12 mouse cellular contexts compared by ENCODE assay signal in the genomic region with DNA sequence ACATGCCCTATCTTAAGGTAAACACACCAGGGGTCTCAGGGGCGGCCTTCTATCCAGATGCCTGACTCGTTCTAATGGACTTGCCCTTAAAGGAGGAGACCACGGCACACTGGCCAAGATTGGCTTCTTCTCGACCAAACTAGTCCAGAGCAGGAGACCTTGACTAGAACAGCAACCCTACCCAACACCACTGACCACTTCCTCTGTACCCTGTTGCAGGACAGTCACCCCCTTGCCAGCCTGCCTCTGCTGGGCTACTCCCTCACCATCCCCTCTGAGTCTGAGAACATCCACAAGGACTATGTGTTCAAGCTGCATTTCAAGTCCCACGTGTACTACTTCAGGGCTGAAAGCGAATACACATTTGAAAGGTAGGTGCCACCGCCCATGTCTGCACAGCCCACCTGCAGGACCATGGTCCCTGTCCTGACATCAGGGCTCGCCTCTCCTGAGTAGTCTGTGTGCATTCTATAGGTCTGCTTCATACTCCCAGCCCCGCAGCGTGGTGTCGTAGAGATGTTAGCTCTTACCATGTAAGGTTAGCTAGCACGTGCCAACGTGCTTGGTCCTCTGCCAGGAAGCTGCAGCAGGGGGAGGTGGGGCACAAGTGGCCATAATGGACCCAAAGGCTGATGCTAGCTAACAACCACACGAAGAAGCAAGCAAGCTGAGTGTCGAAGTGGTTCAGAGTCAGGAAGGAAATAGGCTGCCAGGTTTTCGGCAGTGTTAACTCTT.
DNase-seq lines count a peak whose midpoint lies in the region; ATAC-seq and TF ChIP-seq lines count a peak whose summit lies in the region.
"Had no signal": no experiment of that assay in that cellular context is flagged by ENCODE, and none has a peak within 500 bp of the region (broad histone marks: within the 10 kb centered on the region; RNA-seq: fewer than 3 reads in every experiment).

No protein-coding gene starts in this region.

- no peak overlapping the region for H3K4me3 ChIP-seq in kidney, adult 2 months (ENCODE audit: insufficient read depth, low read depth, low read length)
- H3K4me3 ChIP-seq in kidney, embryonic 15.5 days (replicated peaks), result no peak overlapping the region
- H3K4me3 ChIP-seq: hindbrain, embryonic 15.5 days; neural tube, embryonic 12.5 days had no signal

- DNase-seq in adrenal gland, adult (ENCODE audit: inconsistent age in 2 of 2, low spot score in 1 of 2), result peak; percentile 51 to 76
- DNase-seq in adrenal gland, postnatal 4 days (ENCODE audit: low spot score in 2 of 2), result no peak
- DNase-seq in kidney, adult 2 months, result peak; percentile 40
- peak; percentile 77 for DNase-seq in adrenal gland, postnatal 14 days
- DNase-seq in kidney, postnatal 36 days, result peak; percentile 28 to 53
- DNase-seq in layer of hippocampus, adult 9-10 months (ENCODE audit: low spot score), result no peak
- DNase-seq in adipocyte (ENCODE audit: low spot score), result no peak
- DNase-seq: cerebellum, adult 9-10 months; thymus, postnatal 36 days had no signal

- no peak overlapping the region for H3K27ac ChIP-seq in kidney, adult 2 months (ENCODE audit: insufficient read depth, low read depth, low read length)
- no peak overlapping the region for H3K27ac ChIP-seq in kidney, embryonic 15.5 days
- H3K27ac ChIP-seq: hindbrain, embryonic 15.5 days; neural tube, embryonic 12.5 days had no signal

- no peak overlapping the region for H3K4me2 ChIP-seq in kidney, embryonic 15.5 days
- H3K4me2 ChIP-seq: hindbrain, embryonic 15.5 days; neural tube, embryonic 12.5 days had no signal

- H3K4me1 ChIP-seq in kidney, adult 2 months (ENCODE audit: control insufficient read depth, insufficient read depth, low read length), result no peaks in the 10 kb centered on the region
- H3K4me1 ChIP-seq in kidney, embryonic 15.5 days, result no peaks in the 10 kb centered on the region
- H3K4me1 ChIP-seq: hindbrain, embryonic 15.5 days; neural tube, embryonic 12.5 days had no signal

- no peak for TF ChIP-seq POLR2A in kidney, adult 2 months (IDR thresholded peaks at IDR 0.05; ENCODE audit: low read depth, low read length)

- no peaks in the 10 kb centered on the region for H3K36me3 ChIP-seq in kidney, adult 2 months (ENCODE audit: control insufficient read depth, insufficient read depth, low read length)
- H3K36me3 ChIP-seq in kidney, embryonic 15.5 days, result peaks cover 95% of the 10 kb centered on the region

- no peak overlapping the region for H3K9ac ChIP-seq in kidney, embryonic 15.5 days
- H3K9ac ChIP-seq: hindbrain, embryonic 15.5 days; neural tube, embryonic 12.5 days had no signal

- no peak for TF ChIP-seq CTCF in kidney, adult 2 months (conservative IDR thresholded peaks at IDR 0.05; ENCODE audit: insufficient read depth, insufficient read length, low read depth, low read length)

- no peak for ATAC-seq in kidney, embryonic 15.5 days (replicated peaks; ENCODE audit: low FRiP score)

- no peaks in the 10 kb centered on the region for H3K9me3 ChIP-seq in kidney, embryonic 15.5 days (replicated peaks)
- H3K9me3 ChIP-seq: hindbrain, embryonic 15.5 days; neural tube, embryonic 12.5 days had no signal

- WGBS in kidney, adult 2 months, result 53% methylated on average over 16 of the region's 16 CpGs
- WGBS in kidney, embryonic 15.5 days, result 83% methylated on average over 16 of the region's 16 CpGs

- no peaks in the 10 kb centered on the region for H3K27me3 ChIP-seq in kidney, adult 2 months (replicated peaks; ENCODE audit: control insufficient read depth, insufficient read depth, low read length)
- H3K27me3 ChIP-seq in kidney, embryonic 15.5 days, result no peaks in the 10 kb centered on the region
- H3K27me3 ChIP-seq: hindbrain, embryonic 15.5 days; neural tube, embryonic 12.5 days had no signal

Comparison
In these comparisons a context has a peak if more than half of its experiments do, and no peak if none do; other contexts are left out.
1. DNase-seq: peak in adrenal gland, adult (2 of 2), kidney, adult 2 months (single experiment), adrenal gland, postnatal 14 days (single experiment) and kidney, postnatal 36 days (2 of 2); none in adrenal gland, postnatal 4 days (0 of 2), layer of hippocampus, adult 9-10 months (single experiment) and adipocyte (single experiment).